Mouse (Mus musculus) kidney, embryonic 16.5 days (tissue): Measurements from ENCODE around the gene D11Wsu47e. TPM values are rescaled to one million over a fixed set of nuclear protein-coding genes. Genes with fewer than 3 reads are reported as not detected.

Experiments used
- ATAC-seq: fragments of 200-750 bp; cut with Nextera tagmentation; 2 replicates; pipeline ENCODE4 v1.8.0; 2017; ENCODE audit warnings: moderate TSS enrichment; ENCODE audit not compliant: low FRiP score, low TSS enrichment
- H3K27ac ChIP-seq: fragments of 300-500 bp; sonication (generic); 2 replicates; pipeline ENCODE4 v1.5.1; 2014; ENCODE audit warnings: low read length
- H3K27me3 ChIP-seq: fragments of 300-500 bp; sonication (generic); 2 replicates; pipeline ENCODE4 v1.6.1; 2014; ENCODE audit warnings: low read length, control low read depth, mixed read lengths; ENCODE audit not compliant: insufficient read depth
- H3K36me3 ChIP-seq: fragments of 300-500 bp; sonication (generic); 2 replicates; pipeline ENCODE4 v1.6.1; 2014; ENCODE audit warnings: low read length, control low read depth, mixed read lengths; ENCODE audit not compliant: insufficient read depth
- H3K4me1 ChIP-seq: fragments of 300-500 bp; sonication (generic); 2 replicates; pipeline ENCODE4 v1.6.1; 2014; ENCODE audit warnings: low read length, control low read depth, mixed read lengths; ENCODE audit not compliant: insufficient read depth
- H3K4me2 ChIP-seq: fragments of 300-500 bp; sonication (generic); replicated peaks from 2 replicates; pipeline ENCODE4 v1.6.1; 2014; ENCODE audit warnings: low read depth, low read length
- H3K4me3 ChIP-seq: fragments of 300-500 bp; sonication (generic); 2 replicates; pipeline ENCODE4 v1.5.1; 2014; ENCODE audit warnings: mild to moderate bottlenecking, low read length
- H3K9ac ChIP-seq: fragments of 300-500 bp; sonication (generic); replicated peaks from 2 replicates; pipeline ENCODE4 v1.6.1; 2014; ENCODE audit warnings: low read length
- H3K9me3 ChIP-seq: fragments of 300-500 bp; sonication (generic); 2 replicates; pipeline ENCODE4 v1.6.1; 2016; ENCODE audit warnings: low read length, control low read depth
- WGBS: fragments of 180-500 bp; shearing (Covaris S2); extraction: QIAGEN DNeasy Blood & Tissue Kit; methylation state at CpG from one replicate; pipeline ENCODE4 v1.1.7; 2014; 5-methylcytosine and 5-hydroxymethylcytosine counted together
- polyA plus RNA-seq: library from polyadenylated mRNA; unstranded; fragments of >200 nt; fragmentation: Nextera tagmentation; extraction: Ambion mirVana; gene quantifications from 2 replicates; pipeline ENCODE4 v1.2.1, GENCODE M21; 2015

The D11Wsu47e gene
- 23.7 and 27.6 TPM in 2 replicates for polyA plus RNA-seq

GRCm38 (mm10) chr11:113683957-113684706 is at the start of gene D11Wsu47e, which contains the start of gene Fam104a:
Gene D11Wsu47e (plus strand): TSS chr11:113684412.
Gene Fam104a (minus strand): TSS chr11:113684155.
- under 1% methylated on average over 70 of the region's 73 CpGs for WGBS
- ATAC-seq: peak; percentile 95
- Histone ChIP-seq H3K4me2 (peak within 1 kb of the TSS; percentile 84), H3K4me1 (peaks cover 34% of the 10 kb centered on the region), H3K9ac (peak within 1 kb of the TSS; percentile 94), H3K27me3 (no peaks in the 10 kb centered on the region), H3K9me3 (no peaks in the 10 kb centered on the region), H3K36me3 (peaks cover 16% of the 10 kb centered on the region), H3K27ac (peak within 1 kb of the TSS; percentile 97), H3K4me3 (peak within 1 kb of the TSS; percentile 98)

GRCm38 (mm10) chr11:113634699-113635121 is 49.5 kb upstream of the D11Wsu47e start:
- H3K27ac ChIP-seq: no peak overlapping the region
- no peaks in the 10 kb centered on the region for H3K27me3 ChIP-seq
- H3K36me3 ChIP-seq: no peaks in the 10 kb centered on the region
- no peak overlapping the region for H3K9ac ChIP-seq
- no peak overlapping the region for H3K4me3 ChIP-seq
- H3K9me3 ChIP-seq: peaks cover 5% of the 10 kb centered on the region; the same call in 1 of the 2 replicates
- WGBS: 62% methylated on average over 10 of the region's 10 CpGs
- H3K4me2 ChIP-seq: no peak overlapping the region
- no peaks in the 10 kb centered on the region; the same call in 1 of the 2 replicates for H3K4me1 ChIP-seq
- ATAC-seq: no peak

GRCm38 (mm10) chr11:113638680-113639079 is 45.5 kb upstream of the D11Wsu47e start:
- Histone ChIP-seq H3K27ac (no peak overlapping the region), H3K27me3 (no peaks in the 10 kb centered on the region), H3K36me3 (no peaks in the 10 kb centered on the region), H3K4me3 (no peak overlapping the region), H3K9me3 (peaks cover 5% of the 10 kb centered on the region; the same call in 1 of the 2 replicates), H3K4me2 (no peak overlapping the region), H3K9ac (no peak overlapping the region), H3K4me1 (no peaks in the 10 kb centered on the region)
- ATAC-seq: no peak
- 89% methylated on average over 12 of the region's 12 CpGs for WGBS

- H3K9ac ChIP-seq: no peak overlapping the region
- 86% methylated on average over 3 of the region's 3 CpGs for WGBS
Observed at GRCm38 (mm10) chr11:113645181-113645580, 39.0 kb upstream of the D11Wsu47e start.

GRCm38 (mm10) chr11:113648152-113648551 is 36.1 kb upstream of the D11Wsu47e start:
- Histone ChIP-seq H3K4me3 (no peak overlapping the region), H3K4me2 (0 out of 2 replicates have a peak overlapping the region, but pooled peaks have one; percentile 21), H3K4me1 (peaks cover 39% of the 10 kb centered on the region), H3K27me3 (no peaks in the 10 kb centered on the region), H3K9ac (peak overlapping the region; percentile 50), H3K27ac (no peak overlapping the region), H3K9me3 (no peaks in the 10 kb centered on the region), H3K36me3 (peaks cover 14% of the 10 kb centered on the region; the same call in 1 of the 2 replicates)
- WGBS: 4% methylated on average over 15 of the region's 15 CpGs
- ATAC-seq: no peak

More at GRCm38 (mm10) chr11:113645181-113645580, 39.0 kb upstream of the D11Wsu47e start:
- Histone ChIP-seq H3K27me3 (no peaks in the 10 kb centered on the region), H3K4me2 (no peak overlapping the region), H3K27ac (no peak overlapping the region), H3K4me3 (no peak overlapping the region), H3K9me3 (no peaks in the 10 kb centered on the region), H3K4me1 (peaks cover 11% of the 10 kb centered on the region), H3K36me3 (no peaks in the 10 kb centered on the region)
- ATAC-seq: no peak

- Histone ChIP-seq H3K9ac (peak within 1 kb of the TSS; percentile 96), H3K36me3 (peaks cover 20% of the 10 kb centered on the region), H3K4me3 (peak within 1 kb of the TSS; percentile 95), H3K27me3 (no peaks in the 10 kb centered on the region), H3K27ac (peak within 1 kb of the TSS; percentile 84), H3K9me3 (no peaks in the 10 kb centered on the region), H3K4me1 (peaks cover 41% of the 10 kb centered on the region), H3K4me2 (peak within 1 kb of the TSS; percentile 80)
- WGBS: 42% methylated on average over 26 of the region's 26 CpGs
- ATAC-seq: no peak; the same call in 1 of the 2 replicates
Observed at GRCm38 (mm10) chr11:113648690-113649352, 35.4 kb upstream of the D11Wsu47e start, which contains the start of gene Cog1. Gene Cog1 (plus strand): TSS chr11:113649169.

- Histone ChIP-seq H3K27me3 (no peaks in the 10 kb centered on the region), H3K27ac (peak within 1 kb of the TSS; percentile 84), H3K9ac (peak within 1 kb of the TSS; percentile 96), H3K36me3 (peaks cover 28% of the 10 kb centered on the region), H3K4me3 (peak within 1 kb of the TSS; percentile 95), H3K4me2 (peak within 1 kb of the TSS; percentile 80), H3K9me3 (no peaks in the 10 kb centered on the region), H3K4me1 (peaks cover 41% of the 10 kb centered on the region)
- under 1% methylated on average over 79 of the region's 91 CpGs for WGBS
- peak; percentile 72 for ATAC-seq
Observed at GRCm38 (mm10) chr11:113649353-113650210, 34.6 kb upstream of the D11Wsu47e start, which contains the start of gene Slc39a11. Gene Slc39a11 (minus strand): TSS chr11:113650079.

- Histone ChIP-seq H3K27me3 (no peaks in the 10 kb centered on the region), H3K9me3 (no peaks in the 10 kb centered on the region), H3K36me3 (peaks cover 46% of the 10 kb centered on the region), H3K27ac (peak overlapping the region; percentile 29; the same call in 1 of the 2 replicates), H3K9ac (no peak overlapping the region), H3K4me1 (peaks cover 41% of the 10 kb centered on the region), H3K4me2 (no peak overlapping the region), H3K4me3 (no peak overlapping the region)
- 48% methylated on average over 22 of the region's 22 CpGs for WGBS
- ATAC-seq: peak; percentile 10; the same call in 1 of the 2 replicates
Observed at GRCm38 (mm10) chr11:113651206-113651906, 32.9 kb upstream of the D11Wsu47e start.
